Mouse (Mus musculus) cerebellum, adult 9-11 months (tissue): ENCODE results near the gene Tubb3.
"Not testable (repeated sequence)": the region's sequence is repeated elsewhere in the genome, so short reads cannot be mapped to it uniquely, and the experiment has no call there.

Experiments used
- DNase-seq: peaks from one replicate; pipeline ENCODE4 v3.0.0; 2022

Gene Tubb3

DNA sequence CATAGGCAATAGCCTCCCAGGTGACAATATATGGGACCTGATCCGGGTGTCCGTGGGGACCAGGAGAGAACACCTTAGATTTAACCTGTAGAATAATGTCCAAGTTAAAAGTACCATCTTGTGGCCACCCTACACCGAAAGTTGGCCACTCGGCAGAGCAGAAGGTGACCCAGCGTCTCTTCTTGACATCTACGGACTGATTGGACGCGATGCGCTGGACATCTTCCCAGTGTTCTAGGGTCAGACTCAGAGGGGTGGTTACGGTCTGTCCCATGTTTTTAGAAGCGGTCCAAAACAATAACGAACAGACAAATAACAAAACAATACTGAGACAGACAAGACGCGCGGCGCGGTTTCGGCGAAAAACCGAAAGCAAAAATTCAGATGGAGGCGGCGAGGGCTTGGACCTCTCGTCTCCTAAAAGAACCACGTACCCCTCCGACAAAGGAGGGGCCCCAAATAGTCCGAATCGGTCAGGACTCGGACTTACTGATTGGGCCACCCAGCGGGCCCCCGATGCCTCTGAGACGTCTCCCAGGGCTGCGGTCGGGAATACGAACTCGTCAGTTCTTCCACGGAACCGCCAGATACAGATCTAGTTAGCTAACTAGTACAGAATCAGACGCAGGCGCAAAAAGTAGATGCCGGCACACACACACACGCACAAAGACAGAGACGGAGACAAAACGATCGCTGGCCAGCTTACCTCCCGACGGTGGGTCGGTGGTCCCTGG lies 22.2 kb downstream of the Tubb3 start:
- DNase-seq, result peak; percentile 23

DNA sequence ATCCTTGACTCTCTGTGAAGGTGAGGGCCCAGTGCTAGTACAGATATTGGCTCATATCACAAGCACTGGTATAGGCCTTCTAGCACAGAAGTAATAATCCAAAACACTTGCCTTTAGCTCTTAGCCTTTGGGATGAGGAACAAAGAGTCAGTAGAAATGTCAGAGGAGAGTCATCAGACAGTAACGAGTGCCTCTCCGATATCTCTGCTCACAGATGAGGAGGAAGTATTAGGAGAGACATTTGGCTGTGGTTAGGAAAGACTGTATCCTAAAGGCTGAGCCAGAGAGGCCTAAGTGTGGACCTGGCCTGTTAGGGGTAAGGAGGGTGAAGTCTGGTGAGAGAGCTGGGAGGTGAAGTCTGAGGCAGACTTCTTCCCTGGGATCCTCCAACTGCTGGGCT lies 30.6 kb downstream of the Tubb3 start:
- no peak for DNase-seq

DNA sequence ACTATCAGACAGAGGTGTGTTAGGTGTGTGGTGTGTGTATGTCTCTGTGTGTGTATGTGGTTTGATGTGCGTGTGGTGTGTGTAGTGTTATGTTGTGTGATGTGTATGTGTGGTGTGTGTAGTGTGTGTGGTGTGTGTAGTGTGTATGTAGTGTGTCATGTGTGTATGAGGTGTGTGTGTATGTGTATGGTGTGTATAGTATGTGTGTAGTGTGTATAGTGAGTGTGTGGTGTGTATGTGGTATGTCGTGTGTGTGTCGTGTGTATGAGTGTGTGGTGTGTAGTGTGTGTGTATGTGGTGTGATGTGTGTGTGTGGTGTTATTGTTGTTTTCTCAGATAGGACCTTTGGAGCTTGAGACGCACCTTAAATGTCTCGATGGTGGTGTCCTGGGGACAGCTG lies 31.1 kb downstream of the Tubb3 start:
- DNase-seq, result no peak

- DNase-seq, result peak; percentile 95
Measured at GRCm38 (mm10) chr8:123442871-123443575, 31.8 kb downstream of the Tubb3 start.

DNA sequence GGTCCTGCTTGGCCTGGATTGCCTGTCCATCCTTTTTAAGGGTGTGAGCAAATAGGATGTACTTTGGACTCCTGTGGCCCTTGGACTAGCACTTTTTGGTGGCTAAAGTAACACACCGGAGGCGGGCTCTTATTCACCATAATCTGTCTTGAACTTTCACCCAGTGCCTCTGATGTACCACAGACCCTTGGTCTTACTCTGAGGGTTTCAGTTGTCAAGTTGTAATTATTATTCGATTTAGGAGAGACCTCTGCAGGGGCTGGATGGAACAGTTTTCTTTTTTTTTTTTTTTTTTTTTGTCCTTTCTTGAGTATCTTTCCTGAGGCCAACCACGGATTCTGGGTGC lies 32.3 kb downstream of the Tubb3 start:
- no peak for DNase-seq

DNA sequence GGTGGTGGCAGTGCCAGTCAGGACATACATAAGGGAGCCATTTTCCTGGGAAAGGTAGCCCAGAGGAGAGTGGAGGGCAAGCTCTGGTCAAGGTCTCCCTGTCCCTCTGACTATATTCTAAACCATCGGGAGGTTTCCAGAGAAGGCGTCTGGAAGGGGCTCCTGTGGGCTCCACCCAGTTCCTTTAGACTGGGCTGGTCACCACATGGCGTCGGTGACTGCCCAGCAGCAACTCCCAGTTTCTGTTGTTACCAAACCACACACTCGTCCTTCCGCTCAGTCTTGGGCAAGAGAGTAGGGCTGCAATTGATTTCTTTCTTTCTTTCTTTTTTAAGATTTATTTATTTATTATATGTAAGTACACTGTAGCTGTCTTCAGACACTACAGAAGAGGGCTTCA lies 32.9 kb downstream of the Tubb3 start:
- DNase-seq, result no peak

- no peak for DNase-seq
Measured at GRCm38 (mm10) chr8:123445981-123446380, 34.8 kb downstream of the Tubb3 start.

DNA sequence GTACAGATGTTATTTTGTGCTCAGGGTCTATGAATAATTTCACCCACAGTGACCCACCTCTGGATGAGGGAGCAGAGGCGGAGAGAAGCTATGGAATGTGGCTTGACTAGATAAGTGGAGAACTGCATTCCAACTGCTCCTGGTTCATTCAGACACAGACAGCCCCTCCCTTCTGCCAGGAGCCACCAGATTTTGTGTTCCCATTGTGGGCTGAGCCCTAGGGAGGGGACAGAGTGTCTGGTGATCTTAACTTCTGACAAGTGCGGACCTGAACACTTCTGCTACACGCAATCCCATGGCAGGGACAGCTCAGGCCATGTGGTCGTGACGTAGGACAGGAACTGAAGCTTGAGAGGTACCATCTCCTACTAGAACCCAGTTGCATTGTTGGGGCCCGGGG lies 35.6 kb downstream of the Tubb3 start:
- DNase-seq, result no peak

GRCm38 (mm10) chr8:123450783-123451182 lies 39.6 kb downstream of the Tubb3 start:
- no peak for DNase-seq

DNA sequence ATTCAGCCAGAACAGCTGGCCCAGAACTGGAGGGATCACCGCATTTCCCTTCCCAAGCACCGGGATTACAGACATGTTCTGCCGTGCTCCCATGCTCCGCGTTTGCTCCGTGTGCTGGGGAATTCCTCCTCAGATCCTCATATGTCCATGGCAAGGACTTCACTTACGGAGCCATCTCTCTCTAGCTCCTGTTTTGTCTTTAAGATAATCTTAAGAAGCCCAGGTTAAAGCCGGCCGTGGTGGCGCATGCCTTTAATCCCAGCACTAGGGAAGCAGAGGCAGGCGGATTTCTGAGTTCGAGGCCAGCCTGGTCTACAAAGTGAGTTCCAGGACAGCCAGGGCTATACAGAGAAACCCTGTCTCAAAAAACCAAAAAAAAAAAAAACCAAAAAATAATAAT lies 40.5 kb downstream of the Tubb3 start:
- not testable (repeated sequence) for DNase-seq

- no peak for DNase-seq
Measured at GRCm38 (mm10) chr8:123452149-123452548, 40.9 kb downstream of the Tubb3 start.

DNA sequence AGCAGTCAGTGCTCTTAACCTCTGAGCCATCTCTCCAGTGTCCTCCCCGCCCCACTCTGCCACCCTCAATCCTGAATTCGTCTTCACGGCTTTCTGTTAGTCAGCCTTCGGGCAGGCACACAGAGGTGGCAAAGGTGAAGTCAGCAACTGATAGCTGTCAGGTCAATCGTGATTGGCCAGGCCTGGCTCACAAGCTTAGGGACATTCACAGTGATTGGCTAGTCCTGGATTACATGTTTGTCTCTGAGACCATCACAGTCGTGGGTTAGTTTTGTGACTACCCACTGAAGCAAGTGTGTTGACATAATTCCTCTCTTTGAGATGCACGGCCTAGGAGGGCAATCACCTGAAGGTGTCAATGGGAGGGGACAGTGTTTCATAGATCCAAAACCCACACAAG lies 42.1 kb downstream of the Tubb3 start:
- no peak for DNase-seq

- no peak for DNase-seq
Measured at GRCm38 (mm10) chr8:123453951-123454350, 42.7 kb downstream of the Tubb3 start.

DNA sequence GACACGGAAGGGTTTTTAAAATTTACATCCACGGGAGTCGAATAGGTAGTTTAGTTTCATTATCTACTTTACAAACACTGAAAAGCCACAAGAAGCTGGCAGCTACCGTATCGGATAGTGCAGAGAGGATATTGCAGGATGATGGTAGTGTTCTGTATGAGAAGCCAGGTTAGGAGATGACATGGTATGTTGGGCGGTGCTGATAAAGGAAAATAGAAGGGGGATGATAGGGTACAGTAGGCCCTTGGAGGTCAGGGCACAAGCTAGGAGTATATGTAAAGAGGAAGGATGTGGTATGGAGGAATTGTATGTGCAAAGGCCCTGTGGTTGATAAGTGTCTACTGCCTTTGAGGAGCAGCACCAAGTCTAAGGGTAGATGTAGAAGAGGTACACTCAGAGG lies 43.3 kb downstream of the Tubb3 start:
- DNase-seq, result no peak

- no peak for DNase-seq
Measured at GRCm38 (mm10) chr8:123463651-123464050, 52.4 kb downstream of the Tubb3 start.

DNA sequence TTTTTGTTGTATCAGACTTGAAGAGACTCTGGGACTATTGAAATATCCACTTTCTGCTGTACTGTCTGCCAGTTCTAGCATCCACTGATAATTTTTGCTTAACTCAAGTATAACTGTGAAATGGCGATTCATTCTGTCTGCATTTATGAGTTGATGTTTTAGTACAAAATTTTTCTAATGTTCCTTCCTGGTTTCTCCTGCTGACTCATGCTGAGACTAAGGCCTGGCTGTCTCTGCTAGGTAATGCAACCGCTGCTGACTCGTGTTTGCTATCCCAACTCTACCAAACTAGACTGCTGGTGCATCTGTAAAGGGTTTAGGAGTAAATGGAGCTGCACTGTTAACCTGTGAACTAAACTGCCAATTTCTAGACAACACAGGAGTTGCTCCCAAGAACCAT lies 56.3 kb downstream of the Tubb3 start:
- DNase-seq, result no peak
